Mouse (Mus musculus) liver, adult 2 months (tissue): ENCODE results near the gene Fam171a2. TPM values are rescaled to one million over a fixed set of nuclear protein-coding genes. Genes with fewer than 3 reads are reported as not detected.

Experiments used
- DNase-seq: peaks from one replicate; pipeline ENCODE4 v3.0.0-alpha.2; 2011; ENCODE audit warnings: low read depth, low spot score; ENCODE audit errors: extremely low read depth
- H3K27ac ChIP-seq: fragments of 200-500 bp; replicated peaks from 2 replicates; pipeline ENCODE4 v1.5.1; 2012; ENCODE audit warnings: low read depth, mild to moderate bottlenecking, control low read depth, inconsistent platforms, low read length; ENCODE audit not compliant: insufficient read depth
- H3K27me3 ChIP-seq: fragments of 200-500 bp; 2 replicates; pipeline ENCODE4 v1.6.1; 2012; ENCODE audit warnings: mild to moderate bottlenecking, moderate library complexity, low read length, inconsistent platforms; ENCODE audit not compliant: control insufficient read depth, insufficient read depth
- H3K36me3 ChIP-seq: fragments of 200-500 bp; 2 replicates; pipeline ENCODE4 v1.6.1; 2012; ENCODE audit warnings: low read length, inconsistent platforms; ENCODE audit not compliant: control insufficient read depth, insufficient read depth
- H3K4me1 ChIP-seq: fragments of 200-500 bp; 2 replicates; pipeline ENCODE4 v1.6.1; 2011; ENCODE audit warnings: low read length; ENCODE audit not compliant: control insufficient read depth, insufficient read depth
- H3K4me3 ChIP-seq: fragments of 200-500 bp; 2 replicates; pipeline ENCODE4 v1.5.1; 2011; ENCODE audit warnings: low read depth, mild to moderate bottlenecking, control low read depth, low read length, moderate library complexity; ENCODE audit not compliant: insufficient read depth
- H3K79me2 ChIP-seq: fragments of 200-500 bp; 2 replicates; pipeline ENCODE4 v1.6.1; 2012; ENCODE audit warnings: inconsistent platforms, mild to moderate bottlenecking, low read length, moderate library complexity; ENCODE audit not compliant: control insufficient read depth, insufficient read depth
- H3K9ac ChIP-seq: fragments of 200-500 bp; 2 replicates; pipeline ENCODE4 v1.6.1; 2012; ENCODE audit warnings: low read depth, mild to moderate bottlenecking, control low read depth, inconsistent platforms, low read length
- CTCF ChIP-seq: fragments of 200-500 bp; IDR thresholded peaks from 2 replicates; pipeline ENCODE4 v1.5.1; 2011; ENCODE audit warnings: low read depth, low read length, control low read depth
- POLR2A ChIP-seq: fragments of 200-500 bp; IDR thresholded peaks from 2 replicates; pipeline ENCODE4 v1.6.1; 2011; ENCODE audit warnings: low read length, control low read depth; ENCODE audit not compliant: insufficient read depth; ENCODE audit errors: extremely low read depth
- WGBS: fragments of 180-500 bp; shearing (Covaris S2); methylation state at CpG from one replicate; pipeline ENCODE4 v1.1.7; 2018; 5-methylcytosine and 5-hydroxymethylcytosine counted together
- polyA plus RNA-seq: library from polyadenylated mRNA; depleted of rRNA; stranded (reverse); fragments of >200 nt; gene quantifications from 2 replicates; pipeline ENCODE4 v1.2.3, GENCODE M21; 2012
- total RNA-seq: library from RNA; depleted of rRNA; stranded (reverse); fragments of >200 nt; gene quantifications from 2 replicates; pipeline ENCODE4 v1.2.3, GENCODE M21; 2014

Fam171a2 gene
- total and polyA plus RNA-seq, 2 experiments: 1.0 to 1.8 TPM

- peak; percentile 42 for DNase-seq
- peak overlapping the region; percentile 83 for H3K27ac ChIP-seq
- peaks cover 11% of the 10 kb centered on the region; the same call in 1 of the 2 replicates for H3K36me3 ChIP-seq
- H3K4me1 ChIP-seq: peaks cover 18% of the 10 kb centered on the region
- no peak for TF ChIP-seq CTCF
- TF ChIP-seq POLR2A: no peak
- peak overlapping the region; percentile 55 for H3K4me3 ChIP-seq
- peak overlapping the region; percentile 79 for H3K9ac ChIP-seq
- no peaks in the 10 kb centered on the region; the same call in 1 of the 2 replicates for H3K79me2 ChIP-seq
- 24% methylated on average over 16 of the region's 16 CpGs for WGBS
- H3K27me3 ChIP-seq: no peaks in the 10 kb centered on the region
Observed at GRCm38 (mm10) chr11:102432115-102432843, 15.2 kb downstream of the Fam171a2 start.

DNA sequence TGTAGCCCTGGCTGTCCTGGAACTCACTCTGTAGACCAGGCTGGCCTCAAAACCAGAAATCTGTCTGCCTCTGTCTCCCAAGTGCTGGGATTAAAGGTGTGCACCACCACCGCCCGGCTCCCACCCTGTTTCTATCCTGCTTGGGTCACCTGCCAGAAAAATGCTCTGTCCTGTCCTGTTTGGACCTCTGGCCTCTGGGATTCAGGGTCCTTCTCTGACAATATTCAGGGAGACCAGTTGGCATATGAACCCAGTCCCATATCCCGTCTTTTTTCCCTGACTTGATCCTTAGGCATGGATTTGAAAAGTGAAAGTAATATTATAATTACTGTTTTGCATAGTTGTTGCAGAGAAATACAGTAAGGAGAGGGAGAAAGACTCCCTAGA lies 15.8 kb downstream of the Fam171a2 start:
- no peak for DNase-seq
- peak overlapping the region; percentile 79 for H3K9ac ChIP-seq
- no peaks in the 10 kb centered on the region for H3K27me3 ChIP-seq
- peaks cover 11% of the 10 kb centered on the region; the same call in 1 of the 2 replicates for H3K36me3 ChIP-seq
- no peak for TF ChIP-seq CTCF
- 23% methylated on average over 3 of the region's 3 CpGs for WGBS
- H3K4me1 ChIP-seq: peaks cover 18% of the 10 kb centered on the region
- H3K27ac ChIP-seq: peak overlapping the region; percentile 83
- H3K4me3 ChIP-seq: peak overlapping the region; percentile 55; the same call in 1 of the 2 replicates
- no peaks in the 10 kb centered on the region; the same call in 1 of the 2 replicates for H3K79me2 ChIP-seq

DNA sequence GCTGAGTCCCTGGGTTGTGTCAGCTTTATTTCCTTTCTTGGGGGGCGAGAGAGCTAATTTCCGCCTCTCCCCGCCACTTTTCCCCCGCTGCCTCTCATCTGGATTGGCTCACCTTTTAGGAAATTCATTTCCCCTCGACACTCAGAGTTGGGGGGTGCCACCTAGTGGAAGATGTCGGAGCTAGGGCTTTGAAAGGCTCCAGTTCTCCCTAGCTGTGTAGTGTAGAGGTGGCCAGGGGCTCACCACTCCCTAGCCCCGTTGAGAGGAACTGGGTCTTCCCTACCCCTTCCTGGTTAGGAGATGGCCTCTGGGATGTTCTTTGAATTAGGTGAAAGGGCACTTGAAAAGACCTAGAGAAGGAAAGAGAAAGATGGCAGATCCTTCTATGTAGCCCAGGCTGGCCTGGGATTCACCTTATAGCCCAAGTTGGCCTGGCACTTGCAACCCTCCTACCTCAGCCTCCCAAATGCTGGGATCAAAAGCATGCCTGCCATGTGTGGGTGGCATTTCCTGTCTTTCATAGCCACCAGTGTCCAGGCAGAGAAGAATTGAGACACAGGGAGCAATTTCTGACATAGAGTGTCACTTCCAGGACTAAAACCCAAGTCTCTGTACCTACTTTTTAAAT lies 16.4 kb downstream of the Fam171a2 start:
- Histone ChIP-seq H3K9ac (peak overlapping the region; percentile 77), H3K36me3 (peaks cover 10% of the 10 kb centered on the region; the same call in 1 of the 2 replicates), H3K27me3 (no peaks in the 10 kb centered on the region), H3K4me1 (peaks cover 18% of the 10 kb centered on the region), H3K4me3 (peak overlapping the region; percentile 86), H3K27ac (peak overlapping the region; percentile 90), H3K79me2 (no peaks in the 10 kb centered on the region; the same call in 1 of the 2 replicates)
- WGBS: 1% methylated on average over 7 of the region's 7 CpGs
- TF ChIP-seq POLR2A: no peak
- TF ChIP-seq CTCF: peak; percentile 78
- peak; percentile 68 for DNase-seq

DNA sequence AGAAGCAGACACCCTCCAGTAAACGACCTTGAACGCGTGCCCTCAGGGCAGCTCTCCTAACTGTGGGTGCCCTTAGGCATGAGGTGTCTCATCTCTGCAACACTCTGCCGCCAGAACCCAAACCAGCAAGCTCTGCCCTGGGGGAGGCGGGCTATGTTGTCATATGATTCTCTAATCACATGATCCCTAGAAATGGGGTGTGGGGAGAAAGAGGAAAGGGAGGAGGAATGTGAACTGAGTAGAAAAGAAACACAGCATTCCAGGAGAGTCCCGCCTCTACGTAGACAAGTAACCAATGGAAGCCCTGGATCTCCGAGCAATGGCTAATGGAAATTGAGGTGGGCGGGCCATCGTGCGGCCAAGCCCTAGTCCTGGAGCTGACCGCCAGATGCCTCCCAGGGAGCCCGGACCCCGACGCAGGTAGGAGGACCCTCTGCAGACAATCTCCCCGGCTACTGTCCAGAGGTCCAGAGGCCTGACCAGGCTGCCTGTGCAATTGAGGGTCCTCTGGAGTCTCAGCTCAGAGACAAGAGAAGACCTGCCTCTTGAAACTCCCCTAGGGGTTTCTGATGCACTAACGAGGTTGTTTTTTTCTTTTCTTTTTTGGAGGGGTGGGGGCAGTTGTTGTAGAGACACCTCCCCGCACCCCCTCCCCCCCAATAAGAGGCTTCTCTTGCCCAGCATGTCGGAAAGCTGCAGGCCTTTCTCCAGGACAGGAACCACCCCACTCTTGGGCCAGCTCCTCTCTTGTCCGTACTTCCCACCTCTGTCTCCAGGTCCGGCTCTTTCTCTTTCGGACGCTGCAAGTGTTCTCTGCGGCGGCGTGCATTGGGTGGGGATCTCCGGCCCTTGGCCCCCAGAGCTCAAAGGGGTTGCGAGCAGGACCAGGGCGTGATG lies 17.1 kb downstream of the Fam171a2 start, which contains the start of gene Grn:
TSS of gene Grn (plus strand) at position 195 of the 897 bp plus-strand sequence.
- H3K9ac ChIP-seq: peak within 1 kb of the TSS; percentile 77
- under 1% methylated on average over 29 of the region's 29 CpGs for WGBS
- H3K27me3 ChIP-seq: no peaks in the 10 kb centered on the region
- TF ChIP-seq CTCF (no peak), POLR2A (peak; percentile 93)
- DNase-seq: peak; percentile 99
- H3K27ac ChIP-seq: peak within 1 kb of the TSS; percentile 90
- H3K36me3 ChIP-seq: peaks cover 7% of the 10 kb centered on the region; the same call in 1 of the 2 replicates
- no peaks in the 10 kb centered on the region; the same call in 1 of the 2 replicates for H3K79me2 ChIP-seq
- peaks cover 18% of the 10 kb centered on the region for H3K4me1 ChIP-seq
- peak within 1 kb of the TSS; percentile 86 for H3K4me3 ChIP-seq

DNA sequence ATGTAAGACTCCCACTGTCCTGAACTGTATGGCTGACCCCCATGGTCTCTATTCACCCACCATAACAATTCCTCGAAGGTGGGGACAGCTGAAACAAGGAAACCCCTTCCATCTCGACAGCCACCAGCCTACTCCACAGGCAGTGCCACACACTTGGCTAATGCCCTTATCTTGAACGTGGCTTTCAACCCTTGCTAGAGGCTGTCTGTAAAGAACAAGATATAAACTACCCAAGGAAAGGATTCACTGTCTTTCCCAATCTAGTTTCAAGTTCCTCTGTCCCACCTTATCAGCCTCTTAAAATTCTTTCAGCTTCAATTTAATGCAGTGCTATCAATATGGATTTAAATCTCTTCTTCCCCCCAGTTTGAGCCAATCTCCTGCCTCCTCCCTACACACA lies 17.9 kb downstream of the Fam171a2 start:
- TF ChIP-seq POLR2A (no peak), CTCF (no peak)
- 37% methylated on average over 3 of the region's 3 CpGs for WGBS
- H3K4me3 ChIP-seq: peak overlapping the region; percentile 15
- H3K79me2 ChIP-seq: no peaks in the 10 kb centered on the region; the same call in 1 of the 2 replicates
- no peaks in the 10 kb centered on the region for H3K27me3 ChIP-seq
- 0 out of 2 replicates have a peak, but pooled peaks cover 2% of the 10 kb centered on the region for H3K36me3 ChIP-seq
- no peak for DNase-seq
- H3K4me1 ChIP-seq: peaks cover 18% of the 10 kb centered on the region
- peak overlapping the region; percentile 22 for H3K27ac ChIP-seq
- H3K9ac ChIP-seq: peak overlapping the region; percentile 46; the same call in 1 of the 2 replicates
